Mouse (Mus musculus) liver, embryonic 14.5 days (tissue): ENCODE measurements around the gene Skint8.

Experiments used
- CTCF ChIP-seq: IDR thresholded peaks from 2 replicates; pipeline ENCODE4 v1.5.1; 2016; ENCODE audit warnings: antibody characterized with exemption, low read depth, control low read depth
- EP300 ChIP-seq: IDR thresholded peaks from 2 replicates; pipeline ENCODE4 v1.6.1; 2016; ENCODE audit warnings: antibody characterized with exemption, low read depth

DNA sequence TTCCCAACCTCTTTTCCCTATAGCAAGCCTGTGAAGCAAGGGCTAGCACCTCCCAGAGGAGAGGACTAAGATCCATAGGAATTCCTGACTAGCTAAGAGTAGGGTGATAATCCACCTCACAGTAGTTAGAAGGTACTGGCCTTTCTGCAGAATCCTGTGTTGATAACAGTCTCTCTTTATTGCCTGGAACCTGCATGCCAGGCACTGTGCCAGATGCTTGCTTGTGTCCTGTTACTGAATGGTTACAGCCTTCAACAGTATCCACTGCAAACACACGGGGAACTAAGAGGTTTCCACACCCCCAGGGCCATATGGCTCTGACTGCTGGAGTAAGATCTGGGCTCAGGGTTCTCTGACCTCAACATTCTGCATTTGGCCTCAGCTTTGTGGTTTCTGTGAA lies 21.4 kb upstream of the Skint8 start:
- TF ChIP-seq EP300, result no peak
- TF ChIP-seq CTCF, result no peak
